ENCODE assay signal across 23 mouse cellular contexts in the genomic region with DNA sequence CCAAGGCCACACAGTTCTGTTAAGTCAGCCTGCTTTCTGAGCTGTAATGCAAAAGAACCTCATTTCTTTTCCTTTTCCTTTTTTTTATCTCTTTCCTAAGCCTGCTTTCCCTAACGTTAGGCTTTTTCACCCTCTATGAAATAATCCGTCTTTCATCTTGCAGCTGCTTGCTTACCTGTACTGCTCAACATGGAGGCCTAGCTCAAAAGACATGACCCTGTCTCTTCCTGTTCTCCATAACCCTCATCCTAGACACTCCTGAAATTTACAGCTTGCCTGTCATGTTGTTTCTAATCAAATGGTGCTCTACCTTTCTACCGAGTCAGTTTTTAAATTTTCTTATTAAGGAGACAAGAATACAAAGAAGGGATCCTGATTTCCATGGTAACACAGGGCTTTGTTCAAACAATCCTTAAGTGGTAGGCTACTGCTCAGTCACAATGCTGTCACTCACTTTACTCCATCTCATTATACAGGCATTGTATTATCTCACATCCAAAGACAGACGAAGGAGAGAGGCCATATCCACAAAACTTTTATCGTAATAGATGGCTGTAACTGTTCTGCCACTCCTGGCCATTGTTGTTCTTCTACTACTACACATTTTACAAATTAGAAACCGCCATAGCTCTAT.
A peak's percentile ranks its signal among the peaks of the same experiment; 100 is the strongest.
DNase-seq lines count a peak whose midpoint lies in the region; ATAC-seq and TF ChIP-seq lines count a peak whose summit lies in the region.
"Had no signal": no experiment of that assay in that cellular context is flagged by ENCODE, and none has a peak within 500 bp of the region (broad histone marks: within the 10 kb centered on the region; RNA-seq: fewer than 3 reads in every experiment).

No protein-coding gene starts in this region.

- H3K27ac ChIP-seq in forebrain, embryonic 12.5 days = no peak overlapping the region
- H3K27ac ChIP-seq in forebrain, embryonic 11.5 days (ENCODE audit: low read depth, low read length) = no peak overlapping the region
- H3K27ac ChIP-seq in forebrain, embryonic 14.5 days (ENCODE audit: low read depth, low read length) = no peak overlapping the region
- no peak overlapping the region for H3K27ac ChIP-seq in midbrain, embryonic 13.5 days
- no peak overlapping the region for H3K27ac ChIP-seq in midbrain, postnatal 0 days (ENCODE audit: low read depth, low read length)
- H3K27ac ChIP-seq: embryonic facial prominence, embryonic 15.5 days; gastrocnemius, adult 2 months; heart, embryonic 15.5 days; hindbrain, embryonic 10.5 days; hindbrain, embryonic 14.5 days; intestine, embryonic 15.5 days had no signal

- DNase-seq in forebrain, embryonic 11.5 days (ENCODE audit: low spot score) = no peak
- peak; percentile 28 for DNase-seq in forebrain, embryonic 14.5 days (ENCODE audit: low spot score)
- DNase-seq in midbrain, postnatal 0 days (ENCODE audit: low spot score) = no peak
- DNase-seq in cerebellum, adult 11 months = no peak
- no peak for DNase-seq in heart, adult 8-10 months (ENCODE audit: low spot score)
- DNase-seq: adrenal gland, postnatal 10 days; cerebellum, adult 18-20 months; cerebellum, adult 9-11 months; cerebellum, postnatal 36 days; embryo, embryonic 11 days; gastrocnemius, adult 2 months; gastrocnemius, postnatal 36 days; heart, adult 18-20 months; heart, postnatal 14 days had no signal

- H3K36me3 ChIP-seq in forebrain, embryonic 12.5 days (replicated peaks) = no peaks in the 10 kb centered on the region
- no peaks in the 10 kb centered on the region for H3K36me3 ChIP-seq in forebrain, embryonic 11.5 days (ENCODE audit: control insufficient read depth, insufficient read depth, low read length)
- no peaks in the 10 kb centered on the region for H3K36me3 ChIP-seq in forebrain, embryonic 14.5 days (ENCODE audit: control insufficient read depth, insufficient read depth, low read length)
- H3K36me3 ChIP-seq in midbrain, embryonic 13.5 days = no peaks in the 10 kb centered on the region
- H3K36me3 ChIP-seq in midbrain, postnatal 0 days (ENCODE audit: insufficient read depth, low read length) = no peaks in the 10 kb centered on the region
- H3K36me3 ChIP-seq: embryonic facial prominence, embryonic 15.5 days; heart, embryonic 15.5 days; hindbrain, embryonic 10.5 days; intestine, embryonic 15.5 days had no signal

- no peaks in the 10 kb centered on the region for H3K4me1 ChIP-seq in forebrain, embryonic 12.5 days
- no peaks in the 10 kb centered on the region for H3K4me1 ChIP-seq in forebrain, embryonic 11.5 days (replicated peaks; ENCODE audit: control insufficient read depth, insufficient read depth, low read length)
- no peaks in the 10 kb centered on the region for H3K4me1 ChIP-seq in forebrain, embryonic 14.5 days (ENCODE audit: control insufficient read depth, insufficient read depth, low read length)
- H3K4me1 ChIP-seq in midbrain, embryonic 13.5 days (replicated peaks) = peaks cover 5% of the 10 kb centered on the region
- H3K4me1 ChIP-seq in midbrain, postnatal 0 days (ENCODE audit: insufficient read depth, low read length) = no peaks in the 10 kb centered on the region
- H3K4me1 ChIP-seq: embryonic facial prominence, embryonic 15.5 days; heart, embryonic 15.5 days; intestine, embryonic 15.5 days had no signal

- no peak overlapping the region for H3K4me3 ChIP-seq in forebrain, embryonic 12.5 days (replicated peaks)
- H3K4me3 ChIP-seq in forebrain, embryonic 11.5 days (ENCODE audit: low read depth, low read length) = no peak overlapping the region
- no peak overlapping the region for H3K4me3 ChIP-seq in forebrain, embryonic 14.5 days (ENCODE audit: low read depth, low read length)
- H3K4me3 ChIP-seq in midbrain, embryonic 13.5 days (replicated peaks) = no peak overlapping the region
- H3K4me3 ChIP-seq in midbrain, postnatal 0 days (ENCODE audit: low read depth, low read length) = no peak overlapping the region
- H3K4me3 ChIP-seq: embryonic facial prominence, embryonic 15.5 days; erythroblast, embryonic 14.5 days; gastrocnemius, adult 2 months; heart, embryonic 15.5 days; hindbrain, embryonic 10.5 days; intestine, embryonic 15.5 days had no signal

- no peak overlapping the region for H3K9ac ChIP-seq in forebrain, embryonic 12.5 days
- no peak overlapping the region for H3K9ac ChIP-seq in forebrain, embryonic 11.5 days (ENCODE audit: low read length)
- H3K9ac ChIP-seq in forebrain, embryonic 14.5 days (ENCODE audit: low read length) = no peak overlapping the region
- H3K9ac ChIP-seq in midbrain, embryonic 13.5 days (replicated peaks) = no peak overlapping the region
- no peak overlapping the region for H3K9ac ChIP-seq in midbrain, postnatal 0 days (replicated peaks; ENCODE audit: low read length, poor library complexity, severe bottlenecking)
- H3K9ac ChIP-seq: embryonic facial prominence, embryonic 15.5 days; heart, embryonic 15.5 days; hindbrain, embryonic 14.5 days; intestine, embryonic 15.5 days had no signal

- WGBS in forebrain, embryonic 12.5 days = 39% methylated on average over 6 of the region's 6 CpGs
- 54% methylated on average over 6 of the region's 6 CpGs for WGBS in forebrain, embryonic 11.5 days
- 42% methylated on average over 6 of the region's 6 CpGs for WGBS in forebrain, embryonic 14.5 days
- WGBS in midbrain, embryonic 13.5 days = 26% methylated on average over 6 of the region's 6 CpGs
- 31% methylated on average over 6 of the region's 6 CpGs for WGBS in midbrain, postnatal 0 days

- H3K27me3 ChIP-seq in forebrain, embryonic 12.5 days = no peaks in the 10 kb centered on the region
- no peaks in the 10 kb centered on the region for H3K27me3 ChIP-seq in forebrain, embryonic 11.5 days (ENCODE audit: control insufficient read depth, insufficient read depth, low read length)
- H3K27me3 ChIP-seq in forebrain, embryonic 14.5 days (replicated peaks; ENCODE audit: control insufficient read depth, insufficient read depth, low read length) = no peaks in the 10 kb centered on the region
- no peaks in the 10 kb centered on the region for H3K27me3 ChIP-seq in midbrain, embryonic 13.5 days
- no peaks in the 10 kb centered on the region for H3K27me3 ChIP-seq in midbrain, postnatal 0 days (ENCODE audit: insufficient read depth, low read length)
- H3K27me3 ChIP-seq: embryonic facial prominence, embryonic 15.5 days; heart, embryonic 15.5 days; intestine, embryonic 15.5 days had no signal

- no peak overlapping the region for H3K4me2 ChIP-seq in forebrain, embryonic 12.5 days
- no peak overlapping the region for H3K4me2 ChIP-seq in forebrain, embryonic 11.5 days (ENCODE audit: low read depth, low read length, severe bottlenecking)
- H3K4me2 ChIP-seq in forebrain, embryonic 14.5 days (ENCODE audit: low read length) = no peak overlapping the region
- H3K4me2 ChIP-seq in midbrain, embryonic 13.5 days (replicated peaks) = no peak overlapping the region
- no peak overlapping the region for H3K4me2 ChIP-seq in midbrain, postnatal 0 days (ENCODE audit: low read depth, low read length, poor library complexity, severe bottlenecking)
- H3K4me2 ChIP-seq: embryonic facial prominence, embryonic 15.5 days; heart, embryonic 11.5 days; heart, embryonic 15.5 days; hindbrain, embryonic 14.5 days; intestine, embryonic 15.5 days had no signal

- H3K9me3 ChIP-seq in forebrain, embryonic 12.5 days = no peaks in the 10 kb centered on the region
- H3K9me3 ChIP-seq in forebrain, embryonic 11.5 days (ENCODE audit: control insufficient read depth, low read length) = no peaks in the 10 kb centered on the region
- no peaks in the 10 kb centered on the region for H3K9me3 ChIP-seq in forebrain, embryonic 14.5 days (replicated peaks; ENCODE audit: control insufficient read depth, low read length)
- no peaks in the 10 kb centered on the region for H3K9me3 ChIP-seq in midbrain, embryonic 13.5 days
- H3K9me3 ChIP-seq in midbrain, postnatal 0 days (ENCODE audit: low read length) = no peaks in the 10 kb centered on the region
- H3K9me3 ChIP-seq: embryonic facial prominence, embryonic 15.5 days; heart, embryonic 15.5 days; hindbrain, embryonic 10.5 days; intestine, embryonic 15.5 days had no signal

- 0 out of 2 replicates have a peak, but pooled peaks have one; percentile 30 for ATAC-seq in forebrain, embryonic 12.5 days (ENCODE audit: low FRiP score)
- ATAC-seq in forebrain, embryonic 11.5 days (replicated peaks; ENCODE audit: low FRiP score) = no peak
- ATAC-seq in forebrain, embryonic 14.5 days = no peak; the same call in 1 of the 2 replicates
- peak; percentile 60 for ATAC-seq in midbrain, embryonic 13.5 days
- peak; percentile 55; the same call in 1 of the 2 replicates for ATAC-seq in midbrain, postnatal 0 days (ENCODE audit: low FRiP score)
- ATAC-seq: intestine, embryonic 15.5 days had no signal

- no peak for TF ChIP-seq CTCF in midbrain, postnatal 0 days (IDR thresholded peaks at IDR 0.05)

Comparison
In these comparisons a context has a peak if more than half of its experiments do, and no peak if none do; other contexts are left out.
1. ATAC-seq: peak in forebrain, embryonic 12.5 days (single experiment), midbrain, embryonic 13.5 days (single experiment) and midbrain, postnatal 0 days (single experiment); none in forebrain, embryonic 11.5 days (single experiment) and forebrain, embryonic 14.5 days (single experiment).